ENCODE assay signal across 13 mouse cellular contexts in the genomic region with DNA sequence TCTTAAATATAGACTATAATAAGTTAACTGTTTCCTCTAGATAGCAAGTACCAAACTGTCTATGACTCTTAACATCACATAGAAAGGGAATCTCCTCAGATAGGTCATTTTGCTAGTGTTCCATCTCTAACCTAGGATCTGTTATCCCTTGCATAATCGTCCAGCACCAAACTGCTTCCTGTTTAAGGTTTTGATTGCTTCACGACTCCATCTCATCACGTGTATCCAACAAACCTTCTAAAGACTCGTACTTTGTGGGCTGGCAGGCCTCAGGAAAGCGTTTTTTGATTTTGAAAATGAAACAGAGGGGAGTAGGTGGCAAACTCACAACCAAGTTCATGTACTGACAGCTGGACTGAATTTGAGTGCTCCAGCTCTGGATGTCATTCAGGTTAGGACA.
"Had no signal": no experiment of that assay in that cellular context is flagged by ENCODE, and none has a peak within 500 bp of the region (broad histone marks: within the 10 kb centered on the region; RNA-seq: fewer than 3 reads in every experiment).

No protein-coding gene starts in this region.

- DNase-seq: kidney, adult 18-20 months; kidney, adult 9 months; kidney, postnatal 14 days; kidney, postnatal 4 days; left cerebral cortex, postnatal 4 days; liver, postnatal 0 days; right cerebral cortex, adult 18-20 months; right cerebral cortex, postnatal 25 days; thymus, adult 18-20 months; thymus, postnatal 14 days had no signal

- ATAC-seq: inflammation-experienced regulatory T-cells, adult 6 months; intestine, embryonic 16.5 days; liver, postnatal 0 days; midbrain, embryonic 15.5 days had no signal
